Mouse (Mus musculus) CH12.LX (cell line): ENCODE results near the gene Plgrkt.

Experiments used
- CTCF ChIP-seq, 2 experiments: IDR thresholded peaks in 1 of 2; conservative IDR thresholded peaks in 1 of 2; 2 replicates each; pipeline ENCODE4 v1.5.1; 2011 to 2012; ENCODE audit warnings: low read depth in 2 of 2, low read length in 2 of 2, improper control_type of control experiment in 1 of 2, inconsistent platforms in 1 of 2, mild to moderate bottlenecking in 1 of 2, moderate library complexity in 1 of 2
- MAFK ChIP-seq: IDR thresholded peaks from 2 replicates; pipeline ENCODE4 v1.6.1; 2011; ENCODE audit warnings: low read length, improper control_type of control experiment; ENCODE audit not compliant: insufficient replicate concordance
- MAX ChIP-seq: IDR thresholded peaks from 2 replicates; pipeline ENCODE4 v1.6.1; 2011; ENCODE audit warnings: low read length, improper control_type of control experiment
- POLR2A ChIP-seq: IDR thresholded peaks from 2 replicates; pipeline ENCODE4 v1.6.1; 2011; ENCODE audit warnings: low read depth, mild to moderate bottlenecking, improper control_type of control experiment, low read length
- RCOR1 ChIP-seq: conservative IDR thresholded peaks from 2 replicates; pipeline ENCODE4 v1.6.1; 2012; ENCODE audit warnings: low read depth, mild to moderate bottlenecking, inconsistent platforms, low read length, improper control_type of control experiment
- ZNF384 ChIP-seq: IDR thresholded peaks from 2 replicates; pipeline ENCODE4 v1.6.1; 2012; ENCODE audit warnings: low read depth, low read length, improper control_type of control experiment, inconsistent platforms

- TF ChIP-seq RCOR1, result no peak
- no peak for TF ChIP-seq ZNF384
- no peak for TF ChIP-seq MAX
- no peak for TF ChIP-seq CTCF (conservative IDR thresholded peaks at IDR 0.05 in 1 of 2, IDR thresholded peaks at IDR 0.05 in 1 of 2; ENCODE audit: low read depth in 2 of 2, low read length in 2 of 2)
- TF ChIP-seq POLR2A, result no peak
- no peak for TF ChIP-seq MAFK
Observed at GRCm38 (mm10) chr19:29370112-29370511, 2.9 kb upstream of the Plgrkt start.
